Mouse (Mus musculus): ENCODE data around the gene Akt1s1. TPM values are rescaled to one million over a fixed set of nuclear protein-coding genes. Genes with fewer than 3 reads are reported as not detected.
A peak's percentile ranks its signal among the peaks of the same experiment; 100 is the strongest.

Akt1s1 gene
- polyA plus RNA-seq, 1 experiment = 141 TPM

- TF ChIP-seq POLR2A (IDR thresholded peaks at IDR 0.05; ENCODE audit: borderline replicate concordance, extremely low read depth, insufficient read depth, insufficient read length, poor library complexity, severe bottlenecking) (no peak), CTCF (IDR thresholded peaks at IDR 0.05; ENCODE audit: borderline replicate concordance, extremely low read depth, insufficient read depth, insufficient read length) (no peak)
- DNase-seq (ENCODE audit: low read depth) = no peak
Observed at GRCm38 (mm10) chr7:44856265-44856916, 7.6 kb downstream of the Akt1s1 start.

- peak; percentile 96 for DNase-seq (ENCODE audit: low read depth)
Observed at GRCm38 (mm10) chr7:44857042-44857552, 8.3 kb downstream of the Akt1s1 start, which contains the start of gene Pnkp. TSS of gene Pnkp (plus strand) at chr7:44857139.

GRCm38 (mm10) chr7:44857905-44858304, 9.1 kb downstream of the Akt1s1 start:
- DNase-seq (ENCODE audit: low read depth) = no peak
- TF ChIP-seq CTCF (IDR thresholded peaks at IDR 0.05; ENCODE audit: borderline replicate concordance, extremely low read depth, insufficient read depth, insufficient read length) = no peak
- no peak for TF ChIP-seq POLR2A (IDR thresholded peaks at IDR 0.05; ENCODE audit: borderline replicate concordance, extremely low read depth, insufficient read depth, insufficient read length, poor library complexity, severe bottlenecking)

More at GRCm38 (mm10) chr7:44857042-44857552, 8.3 kb downstream of the Akt1s1 start, which contains the start of gene Pnkp:
- TF ChIP-seq POLR2A (IDR thresholded peaks at IDR 0.05; ENCODE audit: borderline replicate concordance, extremely low read depth, insufficient read depth, insufficient read length, poor library complexity, severe bottlenecking) = peak; percentile 33; the same call in 1 of the 2 replicates
- no peak; the same call in 1 of the 2 replicates for TF ChIP-seq CTCF (IDR thresholded peaks at IDR 0.05; ENCODE audit: borderline replicate concordance, extremely low read depth, insufficient read depth, insufficient read length)

- TF ChIP-seq POLR2A (IDR thresholded peaks at IDR 0.05; ENCODE audit: borderline replicate concordance, extremely low read depth, insufficient read depth, insufficient read length, poor library complexity, severe bottlenecking) (no peak), CTCF (IDR thresholded peaks at IDR 0.05; ENCODE audit: borderline replicate concordance, extremely low read depth, insufficient read depth, insufficient read length) (no peak)
- no peak for DNase-seq (ENCODE audit: low read depth)
Observed at GRCm38 (mm10) chr7:44859896-44860295, 11.1 kb downstream of the Akt1s1 start.

GRCm38 (mm10) chr7:44860576-44861428, 12.0 kb downstream of the Akt1s1 start:
- TF ChIP-seq POLR2A (IDR thresholded peaks at IDR 0.05; ENCODE audit: borderline replicate concordance, extremely low read depth, insufficient read depth, insufficient read length, poor library complexity, severe bottlenecking) = no peak
- TF ChIP-seq CTCF (IDR thresholded peaks at IDR 0.05; ENCODE audit: borderline replicate concordance, extremely low read depth, insufficient read depth, insufficient read length) = peak; percentile 93
- DNase-seq (ENCODE audit: low read depth) = peak; percentile 73

GRCm38 (mm10) chr7:44861429-44861816, 12.6 kb downstream of the Akt1s1 start:
- no peak for DNase-seq (ENCODE audit: low read depth)
- TF ChIP-seq POLR2A (IDR thresholded peaks at IDR 0.05; ENCODE audit: borderline replicate concordance, extremely low read depth, insufficient read depth, insufficient read length, poor library complexity, severe bottlenecking) = no peak
- no peak for TF ChIP-seq CTCF (IDR thresholded peaks at IDR 0.05; ENCODE audit: borderline replicate concordance, extremely low read depth, insufficient read depth, insufficient read length)

GRCm38 (mm10) chr7:44862434-44862833, 13.6 kb downstream of the Akt1s1 start:
- no peak for DNase-seq (ENCODE audit: low read depth)
- TF ChIP-seq CTCF (IDR thresholded peaks at IDR 0.05; ENCODE audit: borderline replicate concordance, extremely low read depth, insufficient read depth, insufficient read length) = no peak
- no peak for TF ChIP-seq POLR2A (IDR thresholded peaks at IDR 0.05; ENCODE audit: borderline replicate concordance, extremely low read depth, insufficient read depth, insufficient read length, poor library complexity, severe bottlenecking)

- DNase-seq (ENCODE audit: low read depth) = no peak
- TF ChIP-seq POLR2A (IDR thresholded peaks at IDR 0.05; ENCODE audit: borderline replicate concordance, extremely low read depth, insufficient read depth, insufficient read length, poor library complexity, severe bottlenecking) (no peak), CTCF (IDR thresholded peaks at IDR 0.05; ENCODE audit: borderline replicate concordance, extremely low read depth, insufficient read depth, insufficient read length) (no peak)
Observed at GRCm38 (mm10) chr7:44863210-44863609, 14.4 kb downstream of the Akt1s1 start.

GRCm38 (mm10) chr7:44863982-44864494, 15.2 kb downstream of the Akt1s1 start:
- TF ChIP-seq POLR2A (IDR thresholded peaks at IDR 0.05; ENCODE audit: borderline replicate concordance, extremely low read depth, insufficient read depth, insufficient read length, poor library complexity, severe bottlenecking) = no peak
- no peak for TF ChIP-seq CTCF (IDR thresholded peaks at IDR 0.05; ENCODE audit: borderline replicate concordance, extremely low read depth, insufficient read depth, insufficient read length)
- no peak for DNase-seq (ENCODE audit: low read depth)

GRCm38 (mm10) chr7:44864595-44865542, 16.1 kb downstream of the Akt1s1 start:
- TF ChIP-seq CTCF (IDR thresholded peaks at IDR 0.05; ENCODE audit: borderline replicate concordance, extremely low read depth, insufficient read depth, insufficient read length) (no peak), POLR2A (IDR thresholded peaks at IDR 0.05; ENCODE audit: borderline replicate concordance, extremely low read depth, insufficient read depth, insufficient read length, poor library complexity, severe bottlenecking) (no peak)
- DNase-seq (ENCODE audit: low read depth) = no peak

All from brain, embryonic 14.5 days (tissue).